Comparison of ENCODE assay signal across 8 mouse cellular contexts in genomic region chr19:5118384-5118698, GRCm38 (mm10). TPM values are rescaled to one million over a fixed set of nuclear protein-coding genes. Genes with fewer than 3 reads are reported as not detected.
DNase-seq lines count a peak whose midpoint lies in the region; ATAC-seq and TF ChIP-seq lines count a peak whose summit lies in the region.

Klc2 (minus strand) TSS chr19:5118560.

- H3K27me3 ChIP-seq in midbrain, postnatal 0 days (ENCODE audit: insufficient read depth, low read length): no peaks in the 10 kb centered on the region

- no peaks in the 10 kb centered on the region for H3K9me3 ChIP-seq in midbrain, postnatal 0 days (ENCODE audit: low read length)

- no peak for TF ChIP-seq POLR2A in bone marrow, adult 2 months (IDR thresholded peaks at IDR 0.05; ENCODE audit: borderline replicate concordance, control insufficient read depth, low read depth, low read length)

- no peak for DNase-seq in layer of hippocampus, adult 2 months (ENCODE audit: low spot score in 2 of 2)
- DNase-seq in layer of hippocampus, adult 9-10 months (ENCODE audit: low spot score): no peak
- no peak for DNase-seq in heart, adult 8-10 months (ENCODE audit: low spot score)
- DNase-seq in layer of hippocampus, postnatal 14 days (ENCODE audit: low spot score in 2 of 2): peak in 1 of 2 experiments; percentile 41
- DNase-seq in midbrain, postnatal 0 days (ENCODE audit: low spot score): no peak
- no peak for DNase-seq in spleen, adult 18-20 months
- no peak for DNase-seq in yolk sac, embryonic 10.5 days (ENCODE audit: low spot score)

- H3K9ac ChIP-seq in midbrain, postnatal 0 days (replicated peaks; ENCODE audit: low read length, poor library complexity, severe bottlenecking): peak within 1 kb of the TSS; percentile 99

- H3K4me1 ChIP-seq in bone marrow, adult 2 months (ENCODE audit: control insufficient read depth, insufficient read depth, low read length): no peaks in the 10 kb centered on the region; the same call in 1 of the 2 replicates
- peaks cover 5% of the 10 kb centered on the region; the same call in 1 of the 2 replicates for H3K4me1 ChIP-seq in midbrain, postnatal 0 days (ENCODE audit: insufficient read depth, low read length)

- H3K4me3 ChIP-seq in layer of hippocampus, adult 2 months: peak within 1 kb of the TSS; percentile 71
- H3K4me3 ChIP-seq in bone marrow, adult 2 months (replicated peaks; ENCODE audit: control insufficient read depth, low read depth, low read length): peak within 1 kb of the TSS; percentile 81
- H3K4me3 ChIP-seq in midbrain, postnatal 0 days (ENCODE audit: low read depth, low read length): peak within 1 kb of the TSS; percentile 77

- TF ChIP-seq CTCF in layer of hippocampus, adult 2 months (conservative IDR thresholded peaks at IDR 0.05): no peak
- no peak for TF ChIP-seq CTCF in bone marrow, adult 2 months (IDR thresholded peaks at IDR 0.05; ENCODE audit: control insufficient read depth, insufficient read depth, low read length)
- no peak for TF ChIP-seq CTCF in midbrain, postnatal 0 days (IDR thresholded peaks at IDR 0.05)

- ATAC-seq in midbrain, postnatal 0 days (ENCODE audit: low FRiP score): no peak

- peak within 1 kb of the TSS; percentile 95 for H3K27ac ChIP-seq in layer of hippocampus, adult 2 months
- peak within 1 kb of the TSS; percentile 34 for H3K27ac ChIP-seq in bone marrow, adult 2 months (ENCODE audit: control insufficient read depth, insufficient read depth, low read depth, low read length, poor library complexity)
- peak within 1 kb of the TSS; percentile 91 for H3K27ac ChIP-seq in midbrain, postnatal 0 days (ENCODE audit: low read depth, low read length)

- H3K36me3 ChIP-seq in midbrain, postnatal 0 days (ENCODE audit: insufficient read depth, low read length): peaks cover 7% of the 10 kb centered on the region; the same call in 1 of the 2 replicates

- H3K4me2 ChIP-seq in midbrain, postnatal 0 days (ENCODE audit: low read depth, low read length, poor library complexity, severe bottlenecking): peak within 1 kb of the TSS; percentile 84

- whole genome bisulfite sequencing in bone marrow, adult 2 months: 3% methylated on average over 18 of the region's 18 CpGs
- WGBS in midbrain, postnatal 0 days: 2% methylated on average over 18 of the region's 18 CpGs

RNA-seq across cellular contexts. Expression of gene Klc2, which starts in this region (rescaled TPM):
- 100 to 1,000 TPM; 223 to 231 TPM for total RNA-seq in layer of hippocampus, adult 2 months (2021)
- 7.0 and 21.9 TPM in 2 replicates for polyA plus RNA-seq in bone marrow, adult 2 months (2011; ENCODE audit: insufficient read depth, insufficient read length, low replicate concordance, missing spikeins)
- 10 to 100 TPM; 52.1 to 60.3 (median 58.6) TPM for total RNA-seq in heart, adult 8-10 months (2022)
- total RNA-seq in layer of hippocampus, postnatal 14 days (2021): 100 to 1,000 TPM; 193 to 211 TPM
- 187 and 201 TPM in 2 replicates for total RNA-seq in midbrain, postnatal 0 days (2014; rRNA removed)
- polyA plus RNA-seq in midbrain, postnatal 0 days (2015; fragmentation: Nextera tagmentation; extraction: Ambion mirVana): 65.7 and 67.9 TPM in 2 replicates

Comparison
In these comparisons a context has a peak if more than half of its experiments do, and no peak if none do; other contexts are left out.
1. H3K27ac ChIP-seq: peak in every context shown above with its lines; median percentile 95 in layer of hippocampus, adult 2 months; 91 in midbrain, postnatal 0 days; 34 in bone marrow, adult 2 months.